Mouse (Mus musculus): ENCODE results near the gene Ttc16. TPM values are rescaled to one million over a fixed set of nuclear protein-coding genes. Genes with fewer than 3 reads are reported as not detected.

The Ttc16 gene
- polyA plus RNA-seq, 1 experiment = 0.14 TPM

GRCm38 (mm10) chr2:32734933-32735332 lies 40.5 kb downstream of the Ttc16 start:
- Histone ChIP-seq H3ac (ENCODE audit: control insufficient read depth, insufficient read length, low read depth) (no peak overlapping the region), H3K79me3 (ENCODE audit: low read depth) (no peaks in the 10 kb centered on the region), H3K27me3 (ENCODE audit: control insufficient read depth, insufficient read depth, insufficient read length) (no peaks in the 10 kb centered on the region)

GRCm38 (mm10) chr2:32734480-32734879 lies 41.0 kb downstream of the Ttc16 start:
- Histone ChIP-seq H3K27me3 (ENCODE audit: control insufficient read depth, insufficient read depth, insufficient read length) (no peaks in the 10 kb centered on the region), H3K79me3 (ENCODE audit: low read depth) (no peaks in the 10 kb centered on the region), H3ac (ENCODE audit: control insufficient read depth, insufficient read length, low read depth) (no peak overlapping the region), H3K36me3 (ENCODE audit: control insufficient read depth, insufficient read depth) (no peaks in the 10 kb centered on the region), H3K79me2 (ENCODE audit: control insufficient read depth, insufficient read depth) (no peaks in the 10 kb centered on the region), H3K4me3 (ENCODE audit: insufficient read depth, poor library complexity, severe bottlenecking) (no peak overlapping the region)
- TF ChIP-seq CTCF (IDR thresholded peaks at IDR 0.05; ENCODE audit: control insufficient read depth, insufficient read depth, insufficient read length) (no peak), MYOG (IDR thresholded peaks at IDR 0.05; ENCODE audit: control insufficient read depth, extremely low read depth, insufficient read length) (no peak), FOSL1 (IDR thresholded peaks at IDR 0.05; ENCODE audit: insufficient read depth, low read length, poor library complexity, severe bottlenecking) (no peak), CEBPB (IDR thresholded peaks at IDR 0.05; ENCODE audit: low read depth) (no peak), USF1 (IDR thresholded peaks at IDR 0.05; ENCODE audit: low read depth) (no peak), MYOD1 (IDR thresholded peaks at IDR 0.05; ENCODE audit: control insufficient read depth, insufficient read length, low read depth) (no peak), MAX (IDR thresholded peaks at IDR 0.05) (no peak)

More at GRCm38 (mm10) chr2:32734933-32735332, 40.5 kb downstream of the Ttc16 start:
- no peak for TF ChIP-seq USF1 (IDR thresholded peaks at IDR 0.05; ENCODE audit: low read depth)
- no peak for TF ChIP-seq MAX (IDR thresholded peaks at IDR 0.05)
- TF ChIP-seq FOSL1 (IDR thresholded peaks at IDR 0.05; ENCODE audit: insufficient read depth, low read length, poor library complexity, severe bottlenecking) = no peak
- TF ChIP-seq MYOG (IDR thresholded peaks at IDR 0.05; ENCODE audit: control insufficient read depth, extremely low read depth, insufficient read length) = no peak
- no peak for TF ChIP-seq CEBPB (IDR thresholded peaks at IDR 0.05; ENCODE audit: low read depth)
- no peak for TF ChIP-seq CTCF (IDR thresholded peaks at IDR 0.05; ENCODE audit: control insufficient read depth, insufficient read depth, insufficient read length)
- no peak for TF ChIP-seq MYOD1 (IDR thresholded peaks at IDR 0.05; ENCODE audit: control insufficient read depth, insufficient read length, low read depth)
- no peaks in the 10 kb centered on the region for H3K79me2 ChIP-seq (ENCODE audit: control insufficient read depth, insufficient read depth)
- H3K4me3 ChIP-seq (ENCODE audit: insufficient read depth, poor library complexity, severe bottlenecking) = no peak overlapping the region
- H3K36me3 ChIP-seq (ENCODE audit: control insufficient read depth, insufficient read depth) = no peaks in the 10 kb centered on the region

- Histone ChIP-seq H3K4me3 (ENCODE audit: insufficient read depth, poor library complexity, severe bottlenecking) (no peak overlapping the region), H3K79me2 (ENCODE audit: control insufficient read depth, insufficient read depth) (no peaks in the 10 kb centered on the region), H3K36me3 (ENCODE audit: control insufficient read depth, insufficient read depth) (no peaks in the 10 kb centered on the region), H3ac (ENCODE audit: control insufficient read depth, insufficient read length, low read depth) (no peak overlapping the region), H3K27me3 (ENCODE audit: control insufficient read depth, insufficient read depth, insufficient read length) (no peaks in the 10 kb centered on the region), H3K79me3 (ENCODE audit: low read depth) (no peaks in the 10 kb centered on the region)
- TF ChIP-seq MAX (IDR thresholded peaks at IDR 0.05) = no peak
- TF ChIP-seq CEBPB (IDR thresholded peaks at IDR 0.05; ENCODE audit: low read depth) = no peak
- TF ChIP-seq CTCF (IDR thresholded peaks at IDR 0.05; ENCODE audit: control insufficient read depth, insufficient read depth, insufficient read length) = no peak
- TF ChIP-seq MYOD1 (IDR thresholded peaks at IDR 0.05; ENCODE audit: control insufficient read depth, insufficient read length, low read depth) = no peak
- no peak for TF ChIP-seq MYOG (IDR thresholded peaks at IDR 0.05; ENCODE audit: control insufficient read depth, extremely low read depth, insufficient read length)
- TF ChIP-seq USF1 (IDR thresholded peaks at IDR 0.05; ENCODE audit: low read depth) = no peak
- TF ChIP-seq FOSL1 (IDR thresholded peaks at IDR 0.05; ENCODE audit: insufficient read depth, low read length, poor library complexity, severe bottlenecking) = no peak
Observed at GRCm38 (mm10) chr2:32732695-32733094, 42.7 kb downstream of the Ttc16 start.

GRCm38 (mm10) chr2:32731911-32732310 lies 43.5 kb downstream of the Ttc16 start:
- Histone ChIP-seq H3K4me3 (ENCODE audit: insufficient read depth, poor library complexity, severe bottlenecking) (no peak overlapping the region), H3ac (ENCODE audit: control insufficient read depth, insufficient read length, low read depth) (no peak overlapping the region), H3K36me3 (ENCODE audit: control insufficient read depth, insufficient read depth) (no peaks in the 10 kb centered on the region), H3K27me3 (ENCODE audit: control insufficient read depth, insufficient read depth, insufficient read length) (no peaks in the 10 kb centered on the region), H3K79me3 (ENCODE audit: low read depth) (no peaks in the 10 kb centered on the region), H3K79me2 (ENCODE audit: control insufficient read depth, insufficient read depth) (no peaks in the 10 kb centered on the region)
- TF ChIP-seq MYOG (IDR thresholded peaks at IDR 0.05; ENCODE audit: control insufficient read depth, extremely low read depth, insufficient read length) = no peak
- no peak for TF ChIP-seq CTCF (IDR thresholded peaks at IDR 0.05; ENCODE audit: control insufficient read depth, insufficient read depth, insufficient read length)
- TF ChIP-seq FOSL1 (IDR thresholded peaks at IDR 0.05; ENCODE audit: insufficient read depth, low read length, poor library complexity, severe bottlenecking) = no peak

- H3K79me3 ChIP-seq (ENCODE audit: low read depth) = no peaks in the 10 kb centered on the region
- TF ChIP-seq MYOD1 (IDR thresholded peaks at IDR 0.05; ENCODE audit: control insufficient read depth, insufficient read length, low read depth) (no peak), CTCF (IDR thresholded peaks at IDR 0.05; ENCODE audit: control insufficient read depth, insufficient read depth, insufficient read length) (no peak)
- H3K4me3 ChIP-seq (ENCODE audit: insufficient read depth, poor library complexity, severe bottlenecking) = no peak overlapping the region
- H3K79me2 ChIP-seq (ENCODE audit: control insufficient read depth, insufficient read depth) = no peaks in the 10 kb centered on the region
- no peaks in the 10 kb centered on the region for H3K27me3 ChIP-seq (ENCODE audit: control insufficient read depth, insufficient read depth, insufficient read length)
- no peak overlapping the region for H3ac ChIP-seq (ENCODE audit: control insufficient read depth, insufficient read length, low read depth)
- H3K36me3 ChIP-seq (ENCODE audit: control insufficient read depth, insufficient read depth) = no peaks in the 10 kb centered on the region
Observed at GRCm38 (mm10) chr2:32730854-32731253, 44.6 kb downstream of the Ttc16 start.

- Histone ChIP-seq H3K36me3 (ENCODE audit: control insufficient read depth, insufficient read depth) (no peaks in the 10 kb centered on the region), H3K4me3 (ENCODE audit: insufficient read depth, poor library complexity, severe bottlenecking) (no peak overlapping the region), H3K27me3 (ENCODE audit: control insufficient read depth, insufficient read depth, insufficient read length) (no peaks in the 10 kb centered on the region), H3K79me2 (ENCODE audit: control insufficient read depth, insufficient read depth) (no peaks in the 10 kb centered on the region), H3K79me3 (ENCODE audit: low read depth) (no peaks in the 10 kb centered on the region), H3ac (ENCODE audit: control insufficient read depth, insufficient read length, low read depth) (no peak overlapping the region)
- TF ChIP-seq MAX (IDR thresholded peaks at IDR 0.05) = no peak
Observed at GRCm38 (mm10) chr2:32729547-32729946, 45.9 kb downstream of the Ttc16 start.

Measured in C2C12 (cell line).